Mouse (Mus musculus): ENCODE results near the gene Pip4k2a. TPM values are rescaled to one million over a fixed set of nuclear protein-coding genes. Genes with fewer than 3 reads are reported as not detected.

Pip4k2a gene
- total and polyA plus RNA-seq, 3 experiments, result 6.6 to 52.9 (median 20.8) TPM

DNA sequence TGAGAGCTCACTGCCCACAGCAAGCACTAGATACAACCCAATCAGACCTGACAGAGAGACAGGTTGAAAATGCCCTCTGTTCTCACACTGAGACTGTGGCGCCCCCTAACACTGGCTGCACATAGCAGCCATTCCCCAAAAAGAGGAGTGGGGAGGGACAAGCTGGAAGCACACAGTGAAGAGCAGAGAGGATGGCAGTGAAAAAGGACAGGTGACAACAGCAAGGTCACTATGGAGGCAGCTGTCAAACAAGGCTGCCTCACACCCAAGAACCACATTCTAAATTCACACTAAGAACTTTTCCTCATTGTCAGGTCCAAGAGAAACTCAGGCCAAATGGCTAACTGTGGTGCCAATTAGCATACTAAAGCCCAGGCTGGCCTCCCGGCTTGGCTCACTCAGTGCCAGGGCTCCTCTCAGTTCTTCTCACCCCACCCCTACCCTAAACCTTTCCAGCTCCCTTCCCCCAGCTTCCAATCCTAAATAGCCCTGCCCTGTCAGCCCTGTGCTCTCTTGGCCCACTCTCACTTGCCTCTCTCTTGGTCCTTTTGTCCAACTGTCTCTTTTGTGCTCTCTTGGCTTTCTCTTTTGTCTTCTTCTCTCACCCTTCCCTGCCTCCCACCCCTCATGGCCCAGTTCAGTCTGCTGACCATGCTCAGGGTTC lies 91.4 kb downstream of the Pip4k2a start:
- Histone ChIP-seq H3K27ac (ENCODE audit: insufficient read depth, low read depth) (no peak overlapping the region), H3K36me3 (replicated peaks in 1 of 2; ENCODE audit: control insufficient read depth in 1 of 2, insufficient read depth in 1 of 2, low read length in 1 of 2) (peaks cover 0 to 62% of the 10 kb centered on the region in 2 experiments), H3K9ac (ENCODE audit: insufficient read depth, low read depth) (no peak overlapping the region), H3K27me3 (replicated peaks) (no peaks in the 10 kb centered on the region), H3K79me2 (replicated peaks; ENCODE audit: control insufficient read depth, extremely low read depth, insufficient read depth, poor library complexity, severe bottlenecking) (no peaks in the 10 kb centered on the region; the same call in 1 of the 2 replicates), H3K4me1 (ENCODE audit: control insufficient read depth in 1 of 2, insufficient read depth in 2 of 2) (peaks cover 4 to 89% of the 10 kb centered on the region in 2 experiments; a peak in 3 of 4 replicates), H3K4me3 (replicated peaks in 1 of 3; ENCODE audit: low read depth in 2 of 3, low read length in 2 of 3, poor library complexity in 1 of 3) (no peak overlapping the region), H3K9me3 (replicated peaks; ENCODE audit: low read length) (no peaks in the 10 kb centered on the region), H3K4me2 (ENCODE audit: insufficient read depth, low read depth, poor library complexity, severe bottlenecking) (no peak overlapping the region)
- in situ Hi-C loops (cut with MboI; ENCODE audit: low pct_ligation_motif_present, low pct_unique_long_range_greater_than_20kb, low sequenced_read_pairs), result no loop called here
- TF ChIP-seq NELFE (IDR thresholded peaks at IDR 0.05; ENCODE audit: low read depth, low read length) (no peak), SIN3A (IDR thresholded peaks at IDR 0.05; ENCODE audit: low read length) (no peak), CTCF (conservative IDR thresholded peaks at IDR 0.05 in 1 of 2, IDR thresholded peaks at IDR 0.05 in 1 of 2; ENCODE audit: low read depth in 2 of 2, low read length in 2 of 2) (peak in 1 of 2 experiments; percentile 28; a peak in 1 of 4 replicates), MAX (IDR thresholded peaks at IDR 0.05; ENCODE audit: low read length) (no peak), EP300 (IDR thresholded peaks at IDR 0.05; ENCODE audit: low read length) (no peak), KAT2A (IDR thresholded peaks at IDR 0.05; ENCODE audit: insufficient replicate concordance, low read length) (no peak), SMC3 (IDR thresholded peaks at IDR 0.05; ENCODE audit: low read depth, low read length) (0 out of 2 replicates have a peak, but pooled peaks have one; percentile 2)
- no peak for DNase-seq (ENCODE audit: extremely low read depth)
- dilution Hi-C loops (cut with MboI; ENCODE audit: extremely low pct_ligation_motif_present, extremely low pct_unique_long_range_greater_than_20kb, low sequenced_read_pairs), result no loop called here

DNA sequence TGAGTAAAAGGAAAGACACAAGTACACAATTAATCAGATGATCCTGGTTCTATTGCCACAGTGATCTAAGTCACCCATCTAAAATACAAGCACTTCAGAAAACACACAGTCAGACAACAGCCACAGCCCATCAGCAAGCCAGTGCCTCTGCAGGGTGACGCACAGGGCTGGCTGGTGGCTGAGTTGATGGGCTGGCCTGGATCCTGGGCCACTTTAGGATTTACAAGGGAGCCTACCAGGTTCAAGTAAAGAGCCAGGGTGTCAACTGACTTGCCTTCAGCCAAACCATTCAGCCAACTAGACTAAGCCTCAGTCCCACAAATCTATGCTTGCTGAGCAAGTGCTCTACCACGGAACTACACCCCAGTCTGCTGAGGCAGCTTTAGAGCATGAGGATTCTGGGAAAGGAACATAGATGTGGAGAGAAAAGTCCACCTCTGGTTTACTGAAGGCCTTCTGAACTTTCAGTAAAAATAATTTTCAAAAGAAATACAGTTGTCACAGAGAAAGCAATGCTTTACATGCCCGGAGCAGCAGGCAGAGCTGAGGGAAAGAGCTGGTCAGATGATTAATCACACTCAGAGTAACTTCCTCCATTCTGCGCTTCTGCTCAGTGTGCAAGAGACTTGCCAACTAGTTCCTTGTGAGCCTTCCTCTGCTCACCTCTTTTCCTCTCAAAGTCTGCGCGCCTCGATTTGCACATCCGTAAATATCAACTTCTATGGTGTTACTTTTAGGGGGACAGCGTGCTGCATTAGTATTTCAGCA lies 94.4 kb downstream of the Pip4k2a start:
- Histone ChIP-seq H3K4me1 (ENCODE audit: control insufficient read depth in 1 of 2, insufficient read depth in 2 of 2) (peaks cover 0 to 83% of the 10 kb centered on the region in 2 experiments; a peak in 2 of 4 replicates), H3K4me3 (replicated peaks in 1 of 3; ENCODE audit: low read depth in 2 of 3, low read length in 2 of 3, poor library complexity in 1 of 3) (no peak overlapping the region), H3K27ac (ENCODE audit: insufficient read depth, low read depth) (no peak overlapping the region), H3K27me3 (replicated peaks) (no peaks in the 10 kb centered on the region), H3K9ac (ENCODE audit: insufficient read depth, low read depth) (no peak overlapping the region), H3K79me2 (replicated peaks; ENCODE audit: control insufficient read depth, extremely low read depth, insufficient read depth, poor library complexity, severe bottlenecking) (no peaks in the 10 kb centered on the region; the same call in 1 of the 2 replicates), H3K9me3 (replicated peaks; ENCODE audit: low read length) (peaks cover 4% of the 10 kb centered on the region), H3K36me3 (replicated peaks in 1 of 2; ENCODE audit: control insufficient read depth in 1 of 2, insufficient read depth in 1 of 2, low read length in 1 of 2) (peaks cover 0 to 82% of the 10 kb centered on the region in 2 experiments), H3K4me2 (ENCODE audit: insufficient read depth, low read depth, poor library complexity, severe bottlenecking) (no peak overlapping the region)
- dilution Hi-C loops (cut with MboI; ENCODE audit: extremely low pct_ligation_motif_present, extremely low pct_unique_long_range_greater_than_20kb, low sequenced_read_pairs), result no loop called here
- no peak for DNase-seq (ENCODE audit: extremely low read depth)
- in situ Hi-C loops (cut with MboI; ENCODE audit: low pct_ligation_motif_present, low pct_unique_long_range_greater_than_20kb, low sequenced_read_pairs), result no loop called here
- TF ChIP-seq MYC (IDR thresholded peaks at IDR 0.05; ENCODE audit: low read depth, low read length), result no peak
- TF ChIP-seq JUN (IDR thresholded peaks at IDR 0.05; ENCODE audit: insufficient read depth, low read depth, low read length), result no peak
- TF ChIP-seq GABPA (IDR thresholded peaks at IDR 0.05; ENCODE audit: insufficient replicate concordance, low read depth, low read length), result no peak
- TF ChIP-seq USF1 (IDR thresholded peaks at IDR 0.05; ENCODE audit: low read depth, low read length), result no peak
- TF ChIP-seq MXI1 (IDR thresholded peaks at IDR 0.05; ENCODE audit: low read depth, low read length), result no peak
- TF ChIP-seq TCF12 (IDR thresholded peaks at IDR 0.05; ENCODE audit: low read depth, low read length), result no peak
- no peak for TF ChIP-seq NRF1 (IDR thresholded peaks at IDR 0.05; ENCODE audit: low read depth, low read length)
- TF ChIP-seq ZMIZ1 (IDR thresholded peaks at IDR 0.05; ENCODE audit: low read depth, low read length), result no peak
- TF ChIP-seq RAD21 (IDR thresholded peaks at IDR 0.05; ENCODE audit: low read depth, low read length), result no peak
- TF ChIP-seq EP300 (IDR thresholded peaks at IDR 0.05; ENCODE audit: low read length), result no peak
- TF ChIP-seq POLR2A (IDR thresholded peaks at IDR 0.05; ENCODE audit: low read depth, low read length), result no peak
- TF ChIP-seq ZC3H11A (IDR thresholded peaks at IDR 0.05; ENCODE audit: low read depth, low read length), result no peak
- TF ChIP-seq TBP (conservative IDR thresholded peaks at IDR 0.05; ENCODE audit: low read depth, low read length), result no peak
- no peak for TF ChIP-seq KAT2A (IDR thresholded peaks at IDR 0.05; ENCODE audit: insufficient replicate concordance, low read length)
- TF ChIP-seq MAFK (IDR thresholded peaks at IDR 0.05; ENCODE audit: insufficient replicate concordance, low read length), result no peak
- TF ChIP-seq NELFE (IDR thresholded peaks at IDR 0.05; ENCODE audit: low read depth, low read length), result no peak
- TF ChIP-seq CHD1 (IDR thresholded peaks at IDR 0.05; ENCODE audit: low read depth, low read length), result no peak
- TF ChIP-seq ETS1 (conservative IDR thresholded peaks at IDR 0.05; ENCODE audit: low read depth, low read length), result no peak

Measured in CH12.LX (cell line).